Mouse (Mus musculus): ENCODE measurements around the gene Eef1akmt3. TPM values are rescaled to one million over a fixed set of nuclear protein-coding genes. Genes with fewer than 3 reads are reported as not detected.
"Not testable (repeated sequence)": the region's sequence is repeated elsewhere in the genome, so short reads cannot be mapped to it uniquely, and the experiment has no call there.

Eef1akmt3 gene
- total and polyA plus RNA-seq, 2 experiments from 2014 or later, result 0.14 to 0.15 TPM

DNA sequence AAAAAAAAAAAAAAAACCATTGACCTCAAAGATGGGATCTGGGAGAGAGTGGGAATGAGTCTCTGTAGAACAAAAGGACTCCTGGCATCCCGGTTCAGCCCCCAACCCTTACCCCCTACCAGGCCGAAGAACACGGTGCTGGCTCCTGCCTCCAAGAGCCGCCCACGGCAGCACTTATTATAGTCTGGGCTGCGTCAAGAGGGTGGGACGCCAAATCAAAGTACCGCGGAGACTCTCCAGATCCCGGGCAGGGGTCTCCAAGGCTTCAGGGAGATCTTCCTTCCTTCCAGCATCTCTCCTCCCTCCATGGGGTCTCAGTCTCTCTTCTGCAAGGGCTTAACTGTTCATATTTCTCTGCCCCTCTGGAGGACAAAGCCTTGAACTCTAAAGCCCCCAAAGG lies 36.2 kb upstream of the Eef1akmt3 start:
- WGBS, result 6% methylated on average over 10 of the region's 10 CpGs
- H3K27me3 ChIP-seq (ENCODE audit: insufficient read depth, low read length), result no peaks in the 10 kb centered on the region
- H3K4me3 ChIP-seq (ENCODE audit: low read depth, low read length), result peak overlapping the region; percentile 87
- no peaks in the 10 kb centered on the region for H3K9me3 ChIP-seq (ENCODE audit: low read length)
- H3K27ac ChIP-seq (ENCODE audit: low read depth, low read length), result peak overlapping the region; percentile 89
- no peaks in the 10 kb centered on the region; the same call in 1 of the 2 replicates for H3K36me3 ChIP-seq (ENCODE audit: insufficient read depth)
- DNase-seq (no peak), ATAC-seq (peak; percentile 4)
- peak overlapping the region; percentile 90 for H3K9ac ChIP-seq
- H3K4me2 ChIP-seq (ENCODE audit: low read depth), result peak overlapping the region; percentile 97
- peaks cover 20% of the 10 kb centered on the region for H3K4me1 ChIP-seq (ENCODE audit: insufficient read depth)
- TF ChIP-seq CTCF (IDR thresholded peaks at IDR 0.05; ENCODE audit: low read depth), result no peak

DNA sequence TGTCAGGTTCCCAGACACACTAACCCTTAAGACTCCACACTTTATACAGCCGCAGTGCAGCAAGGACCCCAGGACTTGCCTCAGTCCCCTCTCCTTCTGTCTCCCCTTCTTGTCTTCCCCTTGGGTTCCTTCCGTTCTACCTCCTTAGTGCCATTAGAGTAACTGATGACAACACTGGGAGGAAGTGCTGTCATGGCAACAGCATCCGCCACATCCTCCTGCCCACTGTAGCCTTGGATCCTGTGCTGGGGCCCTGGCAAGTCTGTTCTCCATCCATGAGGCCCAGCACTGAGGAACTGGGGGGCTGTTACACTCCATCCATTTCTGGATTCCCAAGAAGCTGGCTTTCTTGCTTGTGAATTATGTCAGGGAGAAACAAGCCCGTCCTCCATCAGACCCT lies 34.8 kb upstream of the Eef1akmt3 start:
- TF ChIP-seq CTCF (IDR thresholded peaks at IDR 0.05; ENCODE audit: low read depth), result no peak
- H3K9me3 ChIP-seq (ENCODE audit: low read length), result no peaks in the 10 kb centered on the region
- H3K27me3 ChIP-seq (ENCODE audit: insufficient read depth, low read length), result no peaks in the 10 kb centered on the region
- 39% methylated on average over 4 of the region's 4 CpGs for WGBS
- H3K9ac ChIP-seq, result no peak overlapping the region
- H3K4me3 ChIP-seq (ENCODE audit: low read depth, low read length), result no peak overlapping the region
- ATAC-seq (no peak), DNase-seq (no peak)
- 0 out of 2 replicates have a peak overlapping the region, but pooled peaks have one; percentile 4 for H3K27ac ChIP-seq (ENCODE audit: low read depth, low read length)
- H3K4me1 ChIP-seq (ENCODE audit: insufficient read depth), result 0 out of 2 replicates have a peak, but pooled peaks cover 9% of the 10 kb centered on the region
- 0 out of 2 replicates have a peak overlapping the region, but pooled peaks have one; percentile 10 for H3K4me2 ChIP-seq (ENCODE audit: low read depth)
- H3K36me3 ChIP-seq (ENCODE audit: insufficient read depth), result no peaks in the 10 kb centered on the region

DNA sequence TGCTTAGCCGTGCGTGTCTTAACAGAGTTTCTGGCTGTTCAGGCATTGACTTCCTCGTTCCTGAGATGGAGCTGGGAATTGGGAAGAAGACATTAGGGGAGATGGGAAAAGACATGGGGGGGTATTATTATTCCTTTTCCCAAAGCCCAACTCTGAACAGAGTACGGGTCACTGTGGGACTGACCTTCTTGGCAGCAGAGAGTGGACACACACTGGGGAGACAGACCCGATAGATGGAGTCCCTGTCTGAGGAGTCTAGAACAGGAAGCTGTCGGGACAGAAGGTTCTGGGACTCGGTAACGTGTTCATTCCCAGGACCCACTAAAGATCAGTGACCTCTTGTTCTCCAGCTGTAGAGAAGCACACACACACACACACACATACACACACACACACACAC lies 34.3 kb upstream of the Eef1akmt3 start:
- 76% methylated on average over 8 of the region's 8 CpGs for WGBS
- DNase-seq (no peak), ATAC-seq (no peak)
- Histone ChIP-seq H3K27me3 (ENCODE audit: insufficient read depth, low read length) (no peaks in the 10 kb centered on the region), H3K27ac (ENCODE audit: low read depth, low read length) (no peak overlapping the region), H3K4me1 (ENCODE audit: insufficient read depth) (0 out of 2 replicates have a peak, but pooled peaks cover 8% of the 10 kb centered on the region), H3K4me3 (ENCODE audit: low read depth, low read length) (no peak overlapping the region), H3K9me3 (ENCODE audit: low read length) (no peaks in the 10 kb centered on the region), H3K4me2 (ENCODE audit: low read depth) (no peak overlapping the region), H3K9ac (no peak overlapping the region), H3K36me3 (ENCODE audit: insufficient read depth) (no peaks in the 10 kb centered on the region)
- no peak for TF ChIP-seq CTCF (IDR thresholded peaks at IDR 0.05; ENCODE audit: low read depth)

GRCm38 (mm10) chr10:127075080-127075479 lies 33.8 kb upstream of the Eef1akmt3 start, which contains the start of gene Agap2:
Gene Agap2 (plus strand): TSS chr10:127075284.
- H3K4me2 ChIP-seq (ENCODE audit: low read depth), result 0 out of 2 replicates have a peak within 1 kb of the TSS, but pooled peaks have one; percentile 10
- 67% methylated on average over 9 of the region's 9 CpGs for WGBS
- no peak within 1 kb of the TSS for H3K9ac ChIP-seq
- H3K9me3 ChIP-seq (ENCODE audit: low read length), result no peaks in the 10 kb centered on the region
- H3K4me3 ChIP-seq (ENCODE audit: low read depth, low read length), result no peak within 1 kb of the TSS
- H3K27me3 ChIP-seq (ENCODE audit: insufficient read depth, low read length), result no peaks in the 10 kb centered on the region
- TF ChIP-seq CTCF (IDR thresholded peaks at IDR 0.05; ENCODE audit: low read depth), result no peak
- H3K36me3 ChIP-seq (ENCODE audit: insufficient read depth), result no peaks in the 10 kb centered on the region
- 0 out of 2 replicates have a peak within 1 kb of the TSS, but pooled peaks have one; percentile 4 for H3K27ac ChIP-seq (ENCODE audit: low read depth, low read length)
- 0 out of 2 replicates have a peak, but pooled peaks cover 8% of the 10 kb centered on the region for H3K4me1 ChIP-seq (ENCODE audit: insufficient read depth)
- DNase-seq (no peak), ATAC-seq (no peak)

- no peaks in the 10 kb centered on the region for H3K27me3 ChIP-seq (ENCODE audit: insufficient read depth, low read length)
- no peaks in the 10 kb centered on the region for H3K36me3 ChIP-seq (ENCODE audit: insufficient read depth)
- WGBS, result 95% methylated on average over 1 of the region's 1 CpGs
- peaks cover 13% of the 10 kb centered on the region for H3K4me1 ChIP-seq (ENCODE audit: insufficient read depth)
- no peak for ATAC-seq
- no peak overlapping the region for H3K4me3 ChIP-seq (ENCODE audit: low read depth, low read length)
- no peak overlapping the region for H3K4me2 ChIP-seq (ENCODE audit: low read depth)
- no peak overlapping the region for H3K9ac ChIP-seq
- TF ChIP-seq CTCF (IDR thresholded peaks at IDR 0.05; ENCODE audit: low read depth), result no peak
- H3K27ac ChIP-seq (ENCODE audit: low read depth, low read length), result no peak overlapping the region
- no peak for DNase-seq
- no peaks in the 10 kb centered on the region for H3K9me3 ChIP-seq (ENCODE audit: low read length)
Observed at GRCm38 (mm10) chr10:127073981-127074380, 32.7 kb upstream of the Eef1akmt3 start.

DNA sequence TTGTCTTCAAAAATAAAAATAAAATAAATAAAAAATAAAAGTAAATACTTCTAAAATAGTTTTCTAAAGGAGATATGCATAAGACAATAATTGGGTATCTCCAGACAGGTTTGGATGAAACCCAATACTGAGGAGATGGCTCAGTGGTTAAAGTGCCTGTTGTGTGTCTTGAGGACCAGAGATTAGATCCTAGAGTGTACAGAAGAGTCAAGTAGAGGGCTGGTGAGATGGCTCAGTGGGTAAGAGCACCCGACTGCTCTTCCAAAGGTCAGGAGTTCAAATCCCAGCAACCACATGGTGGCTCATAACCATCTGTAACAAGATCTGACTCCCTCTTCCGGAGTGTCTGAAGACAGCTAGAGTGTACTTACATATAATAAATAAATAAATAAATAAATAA lies 31.7 kb upstream of the Eef1akmt3 start:
- H3K9me3 ChIP-seq (ENCODE audit: low read length); H3K27ac ChIP-seq (ENCODE audit: low read depth, low read length); H3K4me2 ChIP-seq (ENCODE audit: low read depth); H3K27me3 ChIP-seq (ENCODE audit: insufficient read depth, low read length); H3K9ac ChIP-seq; H3K36me3 ChIP-seq (ENCODE audit: insufficient read depth); ATAC-seq; DNase-seq; H3K4me3 ChIP-seq (ENCODE audit: low read depth, low read length): not testable (repeated sequence)
- peaks cover 19% of the 10 kb centered on the region for H3K4me1 ChIP-seq (ENCODE audit: insufficient read depth)
- 72% methylated on average over 2 of the region's 2 CpGs for WGBS

GRCm38 (mm10) chr10:127072270-127072669 lies 31.0 kb upstream of the Eef1akmt3 start:
- not testable (repeated sequence) for H3K4me2 ChIP-seq (ENCODE audit: low read depth); H3K9ac ChIP-seq; ATAC-seq; H3K27me3 ChIP-seq (ENCODE audit: insufficient read depth, low read length); H3K27ac ChIP-seq (ENCODE audit: low read depth, low read length); DNase-seq; H3K4me3 ChIP-seq (ENCODE audit: low read depth, low read length); H3K9me3 ChIP-seq (ENCODE audit: low read length)
- 82% methylated on average over 4 of the region's 4 CpGs for WGBS
- peaks cover 14% of the 10 kb centered on the region for H3K4me1 ChIP-seq (ENCODE audit: insufficient read depth)
- H3K36me3 ChIP-seq (ENCODE audit: insufficient read depth), result peaks cover 16% of the 10 kb centered on the region

Data from forebrain, postnatal 0 days (tissue).